Mouse (Mus musculus) left cerebral cortex, postnatal 14 days (tissue): ENCODE measurements around the gene Ndrg2. TPM values are rescaled to one million over a fixed set of nuclear protein-coding genes. Genes with fewer than 3 reads are reported as not detected.

Source experiments
- DNase-seq, 2 experiments: peaks; one replicate each; pipeline ENCODE4 v3.0.0; 2021 to 2022; ENCODE audit warnings: low spot score in 2 of 2, mixed read lengths in 1 of 2
- intact Hi-C: fragments of 180-260 bp; cut with DNase I; formaldehyde crosslinking; loops from one replicate; pipeline ENCODE4 v1.15.1; 2025
- total RNA-seq, 2 experiments: library from RNA; stranded (reverse); gene quantifications; 2 replicates each; pipeline ENCODE4 v1.2.3; 2021

Ndrg2 gene
- total RNA-seq, 2 experiments from 2014 or later = 508 to 561 TPM

GRCm38 (mm10) chr14:51916539-51916938, 2.6 kb upstream of the Ndrg2 start:
- intact Hi-C loops = no loop called here
- no peak for DNase-seq

DNA sequence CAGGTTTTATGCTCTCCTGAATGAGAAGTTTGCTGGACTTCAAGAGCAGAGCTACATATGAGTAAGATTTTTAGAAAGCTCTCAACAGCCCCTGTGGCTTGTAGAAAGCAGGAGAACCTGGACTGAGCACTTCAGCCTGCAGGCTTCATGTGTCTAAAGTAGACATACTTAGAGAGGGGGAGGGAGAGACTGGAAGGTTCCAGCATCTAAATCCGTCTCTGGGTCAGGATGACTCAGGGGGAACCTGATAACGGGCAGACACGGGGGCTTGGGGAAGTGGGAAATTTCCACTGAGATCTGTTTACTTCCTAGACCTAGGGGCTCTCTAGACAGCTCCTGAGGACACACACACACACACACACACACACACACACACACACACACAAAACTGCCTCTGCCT, 1.1 kb upstream of the Ndrg2 start:
- DNase-seq = no peak
- intact Hi-C loops = no loop called here

GRCm38 (mm10) chr14:51913062-51913959, 647 bp downstream of the Ndrg2 start:
- peak; percentile 63 to 64 for DNase-seq
- intact Hi-C loops = no loop called here

DNA sequence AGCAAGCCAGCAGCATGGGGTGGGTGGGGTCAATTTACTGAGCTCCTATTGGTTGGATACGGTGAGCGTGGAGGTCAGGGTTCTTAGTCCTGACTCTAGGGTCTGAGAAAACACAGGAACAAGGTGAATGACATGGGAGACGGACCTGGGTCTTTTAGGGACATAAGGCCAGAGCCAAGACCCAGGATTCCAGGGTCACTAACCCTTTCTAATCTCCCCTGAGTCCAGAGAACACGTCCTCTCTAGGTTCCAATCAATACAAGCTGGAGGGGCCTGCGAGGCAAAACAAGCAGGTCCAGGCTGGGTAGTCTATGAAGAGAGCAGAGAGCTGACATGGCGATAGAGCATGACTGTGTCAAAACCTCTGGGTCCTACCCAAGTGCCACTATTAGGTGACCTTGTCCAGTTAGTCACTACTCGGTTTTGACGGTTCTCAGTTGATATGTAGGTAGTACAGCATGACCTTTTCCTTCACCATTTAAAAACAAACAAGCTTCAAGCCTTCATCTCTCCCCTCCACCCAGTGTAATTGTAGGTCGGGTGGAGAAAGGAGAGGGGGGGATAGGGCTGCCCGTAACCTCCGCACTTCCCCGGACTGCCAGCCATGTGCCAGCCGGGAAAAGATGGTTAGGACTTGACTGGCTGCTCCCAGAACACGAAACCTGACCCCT, 1.4 kb downstream of the Ndrg2 start:
- intact Hi-C loops = no loop called here
- no peak for DNase-seq

DNA sequence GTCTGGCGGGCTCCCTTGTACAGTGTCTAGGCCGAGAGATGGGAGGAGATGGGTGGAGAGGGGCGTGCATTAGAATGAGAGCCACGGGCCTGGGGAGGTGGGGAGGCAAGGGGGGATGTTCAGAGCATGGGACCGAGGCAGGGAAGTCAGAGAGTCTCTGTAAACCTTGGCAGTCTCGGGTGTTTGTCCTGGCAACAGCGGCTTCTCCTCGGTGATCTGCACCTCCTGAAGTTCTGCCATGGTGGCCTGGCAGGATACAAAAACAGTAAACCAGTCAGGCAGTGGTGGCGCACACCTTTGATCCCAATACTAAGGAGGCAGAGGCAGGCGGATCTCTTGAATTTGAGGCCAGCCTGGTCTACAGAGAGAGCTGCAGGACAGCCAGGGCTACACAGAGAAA, 2.7 kb downstream of the Ndrg2 start:
- DNase-seq = no peak
- intact Hi-C loops = no loop called here

DNA sequence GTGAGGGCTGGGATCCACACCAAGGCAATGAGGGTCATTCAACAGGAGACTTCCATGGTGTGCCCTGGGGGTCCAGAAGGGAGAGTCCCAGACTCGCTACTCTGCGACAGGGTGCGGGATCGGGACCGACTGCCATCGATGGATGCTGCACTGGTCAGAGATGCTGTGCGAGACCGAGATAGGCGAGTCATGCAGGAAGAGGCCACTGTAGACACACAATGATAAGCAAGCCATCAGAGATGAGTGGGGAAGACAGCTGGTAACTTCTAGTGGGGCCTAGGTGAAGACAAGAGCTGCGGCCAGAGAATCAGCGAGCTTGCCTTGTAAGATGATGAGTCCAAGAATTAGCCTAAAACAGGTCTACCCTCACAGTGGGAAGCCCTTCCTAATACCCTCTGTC, 7.9 kb downstream of the Ndrg2 start:
- intact Hi-C loops = no loop called here
- no peak for DNase-seq

- intact Hi-C loops = loop anchor here (2.0 to 5.0 kb wide), 3 partner anchors 26 to 118 kb away; partner anchors contain the start of gene Zfp219
- DNase-seq = no peak
Observed at GRCm38 (mm10) chr14:51904706-51905105, 9.3 kb downstream of the Ndrg2 start.

DNA sequence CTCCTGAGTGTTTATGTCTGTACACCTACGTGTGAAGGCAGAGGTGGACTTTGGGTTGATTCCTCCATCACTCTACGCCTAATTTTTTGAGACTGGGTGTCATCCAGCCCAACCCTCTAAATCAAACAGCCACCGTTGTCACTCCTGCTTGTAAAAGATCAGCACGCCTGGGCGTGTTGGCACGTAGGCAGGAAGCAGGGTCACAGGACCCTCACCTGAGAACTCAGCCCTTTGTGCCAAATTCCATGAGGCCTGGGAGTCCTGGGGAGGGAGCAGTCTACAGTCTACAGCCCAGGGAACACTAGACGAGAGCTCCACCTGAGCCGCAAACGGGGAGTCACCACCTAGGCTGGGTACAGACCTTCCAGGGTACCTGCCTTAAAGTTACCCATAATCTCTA, 10.2 kb downstream of the Ndrg2 start:
- DNase-seq = no peak
- intact Hi-C loops = loop anchor here (2.0 to 5.0 kb wide), 3 partner anchors 27 to 119 kb away; partner anchors contain the start of gene Zfp219

DNA sequence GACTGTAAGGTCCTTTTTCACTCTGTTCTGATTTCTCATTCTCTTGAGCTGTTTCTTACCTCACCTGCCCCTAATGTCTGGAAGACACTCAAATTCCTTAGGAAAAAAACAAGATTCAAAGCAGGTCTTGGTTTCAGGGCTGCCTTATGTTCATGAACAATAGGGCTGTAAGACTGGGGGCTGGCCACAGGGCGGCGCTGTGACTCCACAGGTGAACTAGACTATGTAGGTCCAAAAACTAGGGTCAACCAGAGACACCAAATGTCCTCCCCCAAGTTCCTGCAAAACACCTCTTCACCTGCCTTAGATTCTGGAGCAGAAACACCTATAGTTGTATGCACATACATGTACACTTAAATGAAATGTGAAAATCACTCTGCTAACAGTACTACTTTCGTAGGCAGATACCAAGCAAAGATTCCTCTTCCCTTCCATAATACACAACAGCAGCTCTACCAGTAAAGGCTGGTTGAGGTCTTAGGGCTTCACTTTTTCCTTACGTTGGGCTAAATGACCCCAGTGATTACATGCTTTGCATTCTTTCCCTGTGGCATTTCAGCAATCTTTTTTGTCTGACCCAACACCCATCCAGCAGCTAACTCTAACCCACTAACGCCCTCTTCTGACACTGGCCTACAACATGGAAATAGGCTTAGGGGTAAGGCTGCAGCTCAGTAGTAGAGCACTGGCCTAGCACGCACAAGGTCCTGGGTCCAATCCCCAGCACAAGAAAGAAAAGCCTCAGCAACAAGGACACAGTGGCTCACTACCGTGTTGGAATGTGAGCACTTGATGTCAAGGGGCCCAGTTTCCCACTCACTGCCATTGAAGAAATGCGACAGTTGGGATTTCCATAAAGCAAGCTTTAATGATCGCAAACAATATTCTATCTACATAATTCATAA, 10.9 kb downstream of the Ndrg2 start:
- peak; percentile 41 to 71 for DNase-seq
- intact Hi-C loops = loop anchor here (5.0 kb wide), 2 partner anchors 104 to 119 kb away; partner anchors contain the start of gene Zfp219

- DNase-seq = no peak
- intact Hi-C loops = no loop called here
Observed at GRCm38 (mm10) chr14:51899351-51899750, 14.6 kb downstream of the Ndrg2 start.

DNA sequence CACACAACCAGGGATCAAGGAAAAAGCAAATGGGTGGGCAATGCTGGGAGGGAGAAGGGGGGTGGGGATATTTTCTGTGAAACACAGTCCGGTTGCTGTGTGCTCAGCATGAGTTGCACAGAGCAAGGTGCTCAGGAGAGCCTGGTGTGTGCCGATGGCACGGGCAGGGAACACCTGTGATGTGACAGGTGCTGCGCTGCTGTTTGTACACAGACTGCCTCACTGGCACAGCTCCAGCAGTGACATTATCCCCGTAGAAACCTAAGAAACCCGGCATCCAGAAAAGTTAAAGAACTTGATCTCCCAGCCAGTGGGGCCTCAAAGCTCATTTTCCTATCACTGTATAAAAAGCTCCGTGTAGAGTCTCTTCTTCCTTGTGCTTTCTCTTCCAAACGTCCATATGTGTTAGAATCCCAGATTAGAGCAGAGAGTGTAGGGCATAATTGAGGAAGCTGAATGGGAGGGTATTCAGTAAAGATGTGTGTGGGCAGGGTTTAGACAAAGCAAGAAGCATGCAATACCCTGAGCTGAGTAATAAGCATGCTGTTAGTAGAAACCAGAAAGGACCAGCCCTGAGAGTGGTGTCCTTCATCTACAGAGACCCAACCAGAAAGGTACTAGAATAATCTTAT, 17.3 kb downstream of the Ndrg2 start:
- DNase-seq = peak in 1 of 2 experiments; percentile 34
- intact Hi-C loops = no loop called here

DNA sequence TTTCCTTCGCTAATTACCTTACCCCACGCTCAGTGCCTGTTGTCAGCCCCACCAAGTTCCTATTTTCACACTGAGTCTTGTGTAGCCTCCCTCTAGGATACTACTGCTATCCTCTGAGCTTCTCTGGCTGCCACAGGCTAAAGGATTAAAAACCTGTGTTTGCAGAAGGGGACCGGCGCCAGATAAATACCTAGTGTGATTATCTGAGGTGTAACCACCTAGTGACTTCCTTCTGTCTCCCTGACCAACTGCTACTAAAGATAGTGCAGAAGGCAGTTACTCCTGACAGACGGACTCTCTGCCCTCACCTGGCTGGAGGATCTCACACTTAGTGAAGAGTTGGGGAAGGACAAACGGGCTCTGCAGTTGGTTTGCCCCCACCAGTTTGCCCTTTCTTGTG, 17.9 kb downstream of the Ndrg2 start:
- intact Hi-C loops = no loop called here

GRCm38 (mm10) chr14:51895071-51895470, 18.9 kb downstream of the Ndrg2 start:
- intact Hi-C loops = no loop called here
- DNase-seq = no peak

More for the DNA sequence above, 17.9 kb downstream of the Ndrg2 start:
- DNase-seq = no peak

DNA sequence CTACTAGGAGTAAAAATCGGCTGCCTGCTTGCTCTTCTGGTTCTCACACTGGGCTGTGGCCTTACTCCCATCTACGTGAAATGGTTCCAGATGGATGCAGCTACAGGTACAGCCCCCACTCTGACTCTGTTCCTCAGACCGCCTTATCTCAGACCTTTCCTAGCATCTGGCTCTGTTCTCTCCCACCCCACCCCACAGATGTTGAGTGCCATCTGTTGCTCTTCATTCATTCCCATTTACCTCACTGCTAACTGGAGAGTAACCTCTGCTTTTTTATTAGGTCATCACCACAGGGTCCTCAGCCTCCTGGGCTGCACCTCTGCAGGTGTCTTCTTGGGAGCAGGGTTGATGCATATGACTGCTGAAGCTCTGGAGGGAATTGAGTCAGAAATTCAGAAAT, 20.1 kb downstream of the Ndrg2 start:
- no peak for DNase-seq
- intact Hi-C loops = no loop called here

DNA sequence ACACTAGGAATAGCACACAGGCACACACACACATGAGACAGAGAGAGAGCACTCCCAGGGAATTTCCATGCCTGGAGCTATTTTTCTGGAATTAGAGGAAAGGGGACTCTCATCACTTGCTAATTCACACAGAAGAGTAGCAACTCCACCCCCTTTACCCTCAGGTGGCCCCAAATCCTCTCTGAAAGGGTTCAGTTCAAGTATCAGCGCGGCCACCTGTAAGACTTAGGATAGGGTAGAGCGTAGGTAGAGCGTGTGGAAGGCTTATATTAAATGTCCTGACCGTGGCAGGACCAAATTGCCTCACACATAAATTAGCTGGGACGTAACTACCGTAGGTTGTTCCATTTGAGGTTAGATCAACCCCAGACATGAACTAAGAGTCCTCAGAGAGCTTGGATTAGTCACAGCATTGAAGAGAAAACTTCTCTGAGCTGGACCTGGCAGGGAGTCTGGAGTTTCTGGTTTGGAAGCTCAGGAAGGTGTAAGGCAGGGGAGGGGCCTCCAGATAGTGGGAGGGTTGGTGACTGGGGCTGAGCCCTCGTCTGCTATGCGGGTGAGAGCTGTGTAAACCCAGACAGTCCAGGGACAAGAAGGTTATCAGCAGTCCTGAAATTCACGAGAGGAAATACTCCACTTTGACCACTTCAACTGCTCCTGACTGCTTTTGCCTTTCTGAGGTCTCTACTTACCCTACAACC, 20.7 kb downstream of the Ndrg2 start:
- no peak for DNase-seq
- intact Hi-C loops = no loop called here

DNA sequence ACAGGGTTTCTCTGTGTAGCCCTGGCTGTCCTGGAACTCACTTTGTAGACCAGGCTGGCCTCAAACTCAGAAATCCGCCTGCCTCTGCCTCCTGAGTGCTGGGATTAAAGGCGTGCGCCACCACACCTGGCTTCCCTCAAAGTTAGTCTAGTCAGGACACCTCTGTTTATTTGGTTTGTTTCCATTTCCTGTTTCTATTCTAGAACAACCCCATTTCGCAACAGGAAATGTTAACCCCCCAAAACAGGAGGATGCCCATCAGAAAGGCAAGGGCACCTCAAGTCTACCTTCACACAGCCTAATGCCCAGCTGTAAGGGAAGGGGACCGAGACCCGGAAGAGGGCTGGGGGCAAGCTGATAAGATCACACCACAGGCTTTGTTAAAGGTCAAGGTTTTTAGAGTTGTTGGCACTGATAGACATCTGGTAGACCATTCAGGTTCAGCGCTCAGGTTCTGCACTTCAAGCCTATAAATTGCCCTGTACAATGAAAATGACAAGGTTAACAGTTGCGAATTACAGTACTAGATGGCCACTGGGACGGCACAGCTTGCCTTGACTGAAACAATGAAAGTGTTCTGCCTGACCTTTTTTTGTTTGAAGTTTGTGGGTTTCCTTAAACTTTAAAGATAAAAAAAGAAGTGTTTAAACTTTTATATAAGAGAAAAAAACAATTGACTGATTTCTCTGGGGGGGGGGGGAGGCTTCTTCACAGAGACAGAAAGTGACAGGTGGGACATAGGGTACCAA, 21.6 kb downstream of the Ndrg2 start, which contains the start of gene Slc39a2:
Gene Slc39a2 (plus strand): TSS at position 699 of the 749 bp plus-strand sequence.
- DNase-seq = no peak
- intact Hi-C loops = no loop called here

DNA sequence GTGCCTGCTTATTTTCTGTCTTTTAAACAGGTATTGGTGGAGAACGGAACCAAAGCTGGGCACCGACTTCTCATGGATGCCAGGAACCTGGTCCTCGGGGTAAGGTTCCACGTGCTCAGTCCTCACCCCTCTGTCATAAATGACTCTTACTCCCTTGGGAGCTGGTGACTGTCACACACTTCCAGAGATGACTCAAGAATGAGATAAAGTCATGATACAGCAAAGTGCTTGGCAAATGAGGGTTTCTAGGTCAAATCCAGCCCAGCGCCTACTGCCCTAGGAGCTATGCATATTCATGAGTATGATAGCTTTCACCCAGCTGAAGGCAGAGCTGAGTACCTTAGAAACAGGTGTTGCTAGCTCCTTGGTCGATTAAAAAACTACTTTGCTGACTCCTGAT, 24.1 kb downstream of the Ndrg2 start:
- intact Hi-C loops = no loop called here
- DNase-seq = no peak

DNA sequence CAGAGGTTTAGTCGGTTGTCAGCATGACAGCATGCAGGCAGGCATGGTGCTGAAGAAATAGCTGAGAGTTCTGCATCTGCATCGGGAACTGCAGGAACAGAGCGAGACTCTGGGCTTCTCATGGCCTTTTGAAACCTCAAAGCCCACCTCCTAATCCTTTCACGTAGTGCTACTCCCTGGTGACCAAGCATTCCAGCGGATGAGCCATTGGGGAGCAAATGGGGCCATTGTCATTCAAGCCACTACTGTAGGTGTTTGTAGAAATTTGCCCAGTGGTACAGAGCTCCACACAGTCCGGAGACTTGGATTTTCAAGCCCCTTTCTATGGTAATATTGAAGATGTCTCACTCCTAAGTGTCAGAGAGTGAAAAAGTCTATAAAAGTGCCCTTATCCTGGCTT, 27.9 kb downstream of the Ndrg2 start:
- intact Hi-C loops = no loop called here
- no peak for DNase-seq
